Mouse (Mus musculus) liver, adult 2 months (tissue): Measurements from ENCODE around the gene Zmat5.

Experiments
- CTCF ChIP-seq: fragments of 200-500 bp; IDR thresholded peaks from 2 replicates; pipeline ENCODE4 v1.5.1; 2011; ENCODE audit warnings: low read depth, low read length, control low read depth
- POLR2A ChIP-seq: fragments of 200-500 bp; IDR thresholded peaks from 2 replicates; pipeline ENCODE4 v1.6.1; 2011; ENCODE audit warnings: low read length, control low read depth; ENCODE audit not compliant: insufficient read depth; ENCODE audit errors: extremely low read depth

GRCm38 (mm10) chr11:4675693-4676092 is 28.8 kb upstream of the Zmat5 start:
- TF ChIP-seq POLR2A = no peak
- TF ChIP-seq CTCF = no peak
